Mouse (Mus musculus) heart, adult 2 months (tissue): ENCODE measurements at regions not wholly inside any gene's neighbourhood (a gene's known extent, or its start where the extent isn't known, plus 50 kb on each side); places are given as distances from the start of the nearest gene placed in this dataset.

Experiments
- DNase-seq, 2 experiments: peaks; one replicate each; pipeline ENCODE4 v3.0.0; 2021
- H3K27ac ChIP-seq: fragments of 200-600 bp; 2 replicates; pipeline ENCODE4 v1.8.1; 2022
- H3K27me3 ChIP-seq: fragments of 200-500 bp; 2 replicates; pipeline ENCODE4 v1.6.1; 2012; ENCODE audit warnings: mild to moderate bottlenecking, low read length, inconsistent platforms, mixed read lengths; ENCODE audit not compliant: control insufficient read depth, insufficient read depth
- H3K36me3 ChIP-seq: fragments of 200-500 bp; 2 replicates; pipeline ENCODE4 v1.6.1; 2012; ENCODE audit warnings: low read length, inconsistent platforms; ENCODE audit not compliant: control insufficient read depth, insufficient read depth
- H3K4me1 ChIP-seq: fragments of 200-500 bp; 2 replicates; pipeline ENCODE4 v1.6.1; 2011; ENCODE audit warnings: low read length; ENCODE audit not compliant: control insufficient read depth, insufficient read depth
- H3K4me3 ChIP-seq: fragments of 200-600 bp; 2 replicates; pipeline ENCODE4 v1.8.1; 2022
- H3K79me2 ChIP-seq: fragments of 200-500 bp; replicated peaks from 2 replicates; pipeline ENCODE4 v1.6.1; 2012; ENCODE audit warnings: mild to moderate bottlenecking, inconsistent platforms, low read length, moderate library complexity, mixed read lengths; ENCODE audit not compliant: control insufficient read depth, insufficient read depth
- H3K9ac ChIP-seq: fragments of 200-500 bp; 2 replicates; pipeline ENCODE4 v1.6.1; 2012; ENCODE audit warnings: low read depth, mild to moderate bottlenecking, control low read depth, inconsistent platforms, low read length, mixed read lengths
- CTCF ChIP-seq: fragments of 200-600 bp; IDR thresholded peaks from 2 replicates; pipeline ENCODE4 v1.8.1; 2022; ENCODE audit warnings: antibody characterized with exemption, mild to moderate bottlenecking, moderate library complexity
- EP300 ChIP-seq: fragments of 200-500 bp; IDR thresholded peaks from 2 replicates; pipeline ENCODE4 v1.6.1; 2011; ENCODE audit warnings: low read depth, low read length, control low read depth; ENCODE audit not compliant: insufficient read depth
- POLR2A ChIP-seq: fragments of 200-500 bp; IDR thresholded peaks from 2 replicates; pipeline ENCODE4 v1.6.1; 2011; ENCODE audit warnings: mild to moderate bottlenecking, low read depth, low read length, control low read depth; ENCODE audit not compliant: insufficient read depth
- WGBS: fragments of 180-500 bp; shearing (Covaris S2); methylation state at CpG from one replicate; pipeline ENCODE4 v1.1.7; 2018; 5-methylcytosine and 5-hydroxymethylcytosine counted together
- intact Hi-C: fragments of 180-260 bp; cut with DNase I; formaldehyde crosslinking; loops from one replicate; pipeline ENCODE4 v1.15.1; 2025

GRCm38 (mm10) chr7:73138861-73139493 lies 236.3 kb upstream of the Rgma start:
- no peak overlapping the region for H3K4me3 ChIP-seq
- no peaks in the 10 kb centered on the region for H3K4me1 ChIP-seq
- no peaks in the 10 kb centered on the region for H3K36me3 ChIP-seq
- H3K79me2 ChIP-seq = no peaks in the 10 kb centered on the region
- intact Hi-C loops = loop anchor here (5.0 kb wide), 2 partner anchors 238 to 258 kb away; partner anchors contain the start of gene Rgma
- H3K27ac ChIP-seq = no peak overlapping the region
- DNase-seq = no peak
- H3K9ac ChIP-seq = no peak overlapping the region
- 29% methylated on average over 8 of the region's 8 CpGs for WGBS
- H3K27me3 ChIP-seq = peaks cover 2% of the 10 kb centered on the region; the same call in 1 of the 2 replicates
- TF ChIP-seq POLR2A (no peak), CTCF (0 out of 2 replicates have a peak, but pooled peaks have one; percentile 5), EP300 (no peak)

- Histone ChIP-seq H3K27me3 (peaks cover 2% of the 10 kb centered on the region; the same call in 1 of the 2 replicates), H3K79me2 (no peaks in the 10 kb centered on the region), H3K9ac (no peak overlapping the region), H3K27ac (no peak overlapping the region), H3K36me3 (no peaks in the 10 kb centered on the region), H3K4me3 (no peak overlapping the region), H3K4me1 (no peaks in the 10 kb centered on the region)
- no peak for TF ChIP-seq EP300
- TF ChIP-seq POLR2A = no peak
- no peak for TF ChIP-seq CTCF
- DNase-seq = no peak
- intact Hi-C loops = loop anchor here (5.0 kb wide), 2 partner anchors 237 to 257 kb away; partner anchors contain the start of gene Rgma
- WGBS = 66% methylated on average over 6 of the region's 6 CpGs
Measured at GRCm38 (mm10) chr7:73139901-73140300, 235.4 kb upstream of the Rgma start.

DNA sequence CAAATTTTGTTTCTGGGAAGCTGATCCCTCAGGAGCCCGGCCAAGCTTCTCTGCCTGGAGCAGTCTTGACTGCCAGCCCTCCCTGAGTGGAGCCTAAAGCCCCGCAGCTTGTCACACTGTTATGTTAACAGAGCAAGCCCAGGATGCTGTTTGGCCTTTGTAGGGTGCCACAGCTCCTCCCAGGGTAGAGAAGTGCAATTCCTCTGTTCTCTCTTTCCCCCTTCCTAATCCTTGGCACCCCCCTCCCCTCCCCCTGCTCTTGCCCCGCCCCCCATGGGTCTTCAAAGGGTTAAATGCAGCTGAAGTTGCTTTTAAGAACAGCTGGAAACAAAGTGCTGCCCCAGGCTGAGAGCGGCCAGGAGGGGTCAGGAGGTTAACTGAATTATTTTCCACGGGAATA lies 234.1 kb upstream of the Rgma start:
- Histone ChIP-seq H3K36me3 (no peaks in the 10 kb centered on the region), H3K4me1 (no peaks in the 10 kb centered on the region), H3K27me3 (peaks cover 2% of the 10 kb centered on the region; the same call in 1 of the 2 replicates), H3K27ac (no peak overlapping the region), H3K9ac (no peak overlapping the region), H3K4me3 (no peak overlapping the region), H3K79me2 (no peaks in the 10 kb centered on the region)
- TF ChIP-seq POLR2A = no peak
- no peak for TF ChIP-seq EP300
- no peak for TF ChIP-seq CTCF
- WGBS = 27% methylated on average over 5 of the region's 5 CpGs
- intact Hi-C loops = no loop called here
- no peak for DNase-seq

DNA sequence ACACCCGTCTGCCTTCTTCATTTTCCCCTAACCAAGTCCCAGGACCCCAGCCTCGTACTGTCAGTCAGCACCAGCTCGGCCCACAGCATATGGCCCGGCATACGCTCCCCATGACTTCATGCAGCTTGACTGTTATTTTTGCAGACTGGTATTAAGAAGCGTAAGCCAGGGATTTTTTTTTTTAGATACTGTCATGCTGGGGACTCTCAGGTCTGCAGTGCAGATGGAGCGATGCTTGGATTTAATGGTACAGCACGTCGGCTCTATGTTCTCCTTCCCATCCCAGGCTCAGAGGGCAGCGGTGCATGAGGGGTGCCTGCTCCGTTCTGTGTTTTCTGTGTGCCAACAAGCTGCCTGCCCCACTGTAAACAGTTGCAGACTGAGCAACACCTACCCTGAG lies 231.4 kb upstream of the Rgma start:
- peaks cover 2% of the 10 kb centered on the region; the same call in 1 of the 2 replicates for H3K27me3 ChIP-seq
- intact Hi-C loops = no loop called here
- H3K27ac ChIP-seq = no peak overlapping the region
- no peaks in the 10 kb centered on the region for H3K79me2 ChIP-seq
- no peak overlapping the region for H3K4me3 ChIP-seq
- 87% methylated on average over 11 of the region's 11 CpGs for WGBS
- no peak overlapping the region for H3K9ac ChIP-seq
- no peaks in the 10 kb centered on the region for H3K4me1 ChIP-seq
- no peaks in the 10 kb centered on the region for H3K36me3 ChIP-seq
- no peak for DNase-seq
- TF ChIP-seq POLR2A (no peak), EP300 (no peak), CTCF (no peak)

DNA sequence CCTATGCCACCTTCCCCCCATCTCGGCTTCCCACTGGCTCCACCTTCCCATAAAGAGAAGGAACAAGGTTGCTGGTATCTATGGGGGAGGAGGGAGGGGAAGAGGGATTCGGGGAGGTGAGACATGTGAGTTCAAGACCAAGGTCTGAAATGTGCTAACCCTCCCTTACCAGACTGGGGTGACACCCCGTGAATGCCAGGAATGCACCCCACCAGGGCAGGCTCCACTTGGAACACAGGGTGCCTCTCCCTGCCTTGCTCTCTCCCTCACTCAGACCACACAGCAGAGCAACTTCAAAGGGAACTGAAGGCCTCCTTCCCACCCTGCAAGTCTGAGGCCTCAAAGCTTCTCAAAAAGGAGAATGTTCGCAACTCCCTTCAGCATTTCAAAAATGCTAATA lies 230.5 kb upstream of the Rgma start:
- no peak for DNase-seq
- TF ChIP-seq CTCF (no peak), EP300 (no peak), POLR2A (no peak)
- intact Hi-C loops = no loop called here
- H3K79me2 ChIP-seq = no peaks in the 10 kb centered on the region
- H3K9ac ChIP-seq = no peak overlapping the region
- H3K27me3 ChIP-seq = no peaks in the 10 kb centered on the region
- no peak overlapping the region for H3K27ac ChIP-seq
- no peaks in the 10 kb centered on the region for H3K4me1 ChIP-seq
- H3K4me3 ChIP-seq = no peak overlapping the region
- 54% methylated on average over 4 of the region's 4 CpGs for WGBS
- H3K36me3 ChIP-seq = no peaks in the 10 kb centered on the region

DNA sequence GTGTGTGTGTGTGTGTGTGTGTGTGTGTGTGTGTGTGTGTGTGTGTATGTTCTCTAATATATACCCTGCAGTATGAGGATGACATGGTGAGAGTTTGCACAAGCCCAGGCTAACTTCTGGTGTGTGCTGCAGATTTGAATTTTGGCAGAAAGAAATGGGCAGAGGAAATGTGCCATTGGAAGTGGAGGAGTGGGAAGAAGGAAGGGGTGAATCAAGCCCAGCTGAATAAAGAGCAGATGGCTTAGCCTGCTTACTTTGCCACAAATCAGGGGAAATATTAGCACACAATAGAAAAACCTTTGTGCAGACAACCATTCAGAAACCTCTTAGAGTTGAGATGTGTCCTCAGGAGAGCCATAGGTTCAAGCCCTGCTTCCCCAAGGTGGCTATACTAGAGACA lies 228.1 kb upstream of the Rgma start:
- intact Hi-C loops = no loop called here
- no peaks in the 10 kb centered on the region for H3K27me3 ChIP-seq

More for the DNA sequence above, 228.1 kb upstream of the Rgma start:
- Histone ChIP-seq H3K4me3 (no peak overlapping the region), H3K4me1 (no peaks in the 10 kb centered on the region), H3K36me3 (no peaks in the 10 kb centered on the region), H3K27ac (no peak overlapping the region), H3K9ac (no peak overlapping the region), H3K79me2 (no peaks in the 10 kb centered on the region)
- no peak for DNase-seq
- TF ChIP-seq POLR2A (no peak), CTCF (no peak), EP300 (no peak)
